Mouse (Mus musculus) kidney, adult 2 months (tissue): ENCODE results near the gene Pdcd11.

Experiments
- CTCF ChIP-seq: fragments of 200-500 bp; conservative IDR thresholded peaks from 2 replicates; pipeline ENCODE4 v1.5.1; 2011; ENCODE audit warnings: low read depth, mild to moderate bottlenecking, control low read depth, low read length, moderate library complexity, mixed read lengths; ENCODE audit not compliant: insufficient read depth, insufficient read length
- POLR2A ChIP-seq: fragments of 200-500 bp; IDR thresholded peaks from one replicate; pipeline ENCODE4 v1.6.1; 2011; ENCODE audit warnings: low read depth, low read length, control low read depth

DNA sequence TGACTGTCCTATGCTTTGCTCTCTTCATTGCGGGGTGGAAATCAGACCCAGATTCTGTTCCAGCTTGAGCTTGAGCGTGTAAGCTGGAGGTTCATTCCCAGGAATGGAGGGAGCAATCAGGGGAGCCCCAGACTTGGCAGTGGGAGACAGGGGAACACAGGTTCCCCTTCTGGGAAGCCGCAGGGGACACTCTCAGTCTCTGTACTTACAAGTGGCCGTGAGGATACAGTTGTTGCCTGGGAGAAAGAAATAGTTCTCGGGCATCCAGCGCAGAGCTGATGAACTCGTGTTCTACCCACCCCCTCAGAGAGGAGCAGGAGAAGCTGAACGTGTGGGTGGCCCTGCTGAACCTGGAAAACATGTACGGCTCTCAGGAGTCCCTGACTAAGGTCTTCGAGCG lies 38.3 kb downstream of the Pdcd11 start:
- TF ChIP-seq CTCF (no peak), POLR2A (no peak)
